Mouse (Mus musculus) thymus, adult 2 months (tissue): ENCODE results near the gene Eno1. TPM values are rescaled to one million over a fixed set of nuclear protein-coding genes. Genes with fewer than 3 reads are reported as not detected.
A peak's percentile ranks its signal among the peaks of the same experiment; 100 is the strongest.
"Not testable (repeated sequence)": the region's sequence is repeated elsewhere in the genome, so short reads cannot be mapped to it uniquely, and the experiment has no call there.

ENCODE experiments used
- DNase-seq: peaks from one replicate; pipeline ENCODE4 v3.0.0; 2021
- H3K27ac ChIP-seq: fragments of 200-500 bp; 2 replicates; pipeline ENCODE4 v1.5.1; 2012; ENCODE audit warnings: low read length, control low read depth; ENCODE audit not compliant: control insufficient read depth, insufficient read depth
- H3K27me3 ChIP-seq: fragments of 200-500 bp; 2 replicates; pipeline ENCODE4 v1.6.1; 2012; ENCODE audit warnings: mild to moderate bottlenecking, low read length, moderate library complexity, mixed read lengths; ENCODE audit not compliant: control insufficient read depth, insufficient read depth
- H3K36me3 ChIP-seq: fragments of 200-500 bp; 2 replicates; pipeline ENCODE4 v1.6.1; 2012; ENCODE audit warnings: mild to moderate bottlenecking, low read length, moderate library complexity; ENCODE audit not compliant: control insufficient read depth, insufficient read depth
- H3K4me1 ChIP-seq: fragments of 200-500 bp; replicated peaks from 2 replicates; pipeline ENCODE4 v1.6.1; 2012; ENCODE audit warnings: low read length; ENCODE audit not compliant: control insufficient read depth, insufficient read depth
- H3K4me3 ChIP-seq: fragments of 200-500 bp; 2 replicates; pipeline ENCODE4 v1.5.1; 2012; ENCODE audit warnings: mild to moderate bottlenecking, low read length, control low read depth, moderate library complexity; ENCODE audit not compliant: control insufficient read depth, insufficient read depth
- CTCF ChIP-seq: fragments of 200-500 bp; IDR thresholded peaks from 2 replicates; pipeline ENCODE4 v1.5.1; 2012; ENCODE audit warnings: mild to moderate bottlenecking, control low read depth, low read length, moderate library complexity, borderline replicate concordance; ENCODE audit not compliant: control insufficient read depth, poor library complexity, insufficient read depth; ENCODE audit errors: extremely low read depth
- POLR2A ChIP-seq: fragments of 200-500 bp; IDR thresholded peaks from 2 replicates; pipeline ENCODE4 v1.6.1; 2012; ENCODE audit warnings: mild to moderate bottlenecking, low read length, control low read depth, moderate library complexity; ENCODE audit not compliant: control insufficient read depth, poor library complexity, insufficient read depth; ENCODE audit errors: extremely low read depth
- WGBS: fragments of 180-500 bp; shearing (Covaris S2); methylation state at CpG from one replicate; pipeline ENCODE4 v1.1.7; 2018; 5-methylcytosine and 5-hydroxymethylcytosine counted together
- polyA plus RNA-seq: library from polyadenylated mRNA; depleted of rRNA; stranded (reverse); fragments of >200 nt; gene quantifications from 2 replicates; pipeline ENCODE4 v1.2.3, GENCODE M21; 2012

Eno1 gene
- polyA plus RNA-seq, 1 experiment = 296 TPM

- no peaks in the 10 kb centered on the region for H3K4me1 ChIP-seq
- no peaks in the 10 kb centered on the region for H3K36me3 ChIP-seq
- no peak overlapping the region for H3K27ac ChIP-seq
- no peak for DNase-seq
- peaks cover 8% of the 10 kb centered on the region; the same call in 1 of the 2 replicates for H3K27me3 ChIP-seq
- 90% methylated on average over 8 of the region's 8 CpGs for WGBS
- no peak overlapping the region for H3K4me3 ChIP-seq
- TF ChIP-seq CTCF (no peak), POLR2A (no peak)
Observed at GRCm38 (mm10) chr4:150262301-150262700, 25.8 kb downstream of the Eno1 start.

- WGBS = 70% methylated on average over 7 of the region's 7 CpGs
- 0 out of 2 replicates have a peak, but pooled peaks have one; percentile 16 for TF ChIP-seq CTCF
- no peak for TF ChIP-seq POLR2A
- peak; percentile 36 for DNase-seq
- peaks cover 12% of the 10 kb centered on the region for H3K4me1 ChIP-seq
- no peak overlapping the region for H3K4me3 ChIP-seq
- no peaks in the 10 kb centered on the region for H3K36me3 ChIP-seq
- H3K27me3 ChIP-seq = peaks cover 11% of the 10 kb centered on the region; the same call in 1 of the 2 replicates
- H3K27ac ChIP-seq = no peak overlapping the region
Observed at GRCm38 (mm10) chr4:150264903-150265302, 28.4 kb downstream of the Eno1 start.

- Histone ChIP-seq H3K36me3 (no peaks in the 10 kb centered on the region), H3K27ac (no peak overlapping the region), H3K4me3 (no peak overlapping the region), H3K4me1 (peaks cover 14% of the 10 kb centered on the region), H3K27me3 (peaks cover 11% of the 10 kb centered on the region; the same call in 1 of the 2 replicates)
- WGBS = 58% methylated on average over 5 of the region's 5 CpGs
- DNase-seq = no peak
- no peak for TF ChIP-seq POLR2A
- no peak for TF ChIP-seq CTCF
Observed at GRCm38 (mm10) chr4:150265471-150265870, 28.9 kb downstream of the Eno1 start.

GRCm38 (mm10) chr4:150266655-150267223 lies 30.2 kb downstream of the Eno1 start:
- WGBS = 68% methylated on average over 21 of the region's 21 CpGs
- no peak overlapping the region for H3K27ac ChIP-seq
- peaks cover 11% of the 10 kb centered on the region; the same call in 1 of the 2 replicates for H3K27me3 ChIP-seq
- no peaks in the 10 kb centered on the region for H3K36me3 ChIP-seq
- no peak for DNase-seq
- H3K4me3 ChIP-seq = no peak overlapping the region
- H3K4me1 ChIP-seq = peaks cover 14% of the 10 kb centered on the region
- no peak for TF ChIP-seq POLR2A
- TF ChIP-seq CTCF = no peak

- H3K4me1 ChIP-seq = peaks cover 14% of the 10 kb centered on the region
- peak; percentile 36 for DNase-seq
- no peak overlapping the region for H3K27ac ChIP-seq
- no peak overlapping the region for H3K4me3 ChIP-seq
- 65% methylated on average over 33 of the region's 33 CpGs for WGBS
- no peaks in the 10 kb centered on the region for H3K36me3 ChIP-seq
- H3K27me3 ChIP-seq = peaks cover 10% of the 10 kb centered on the region
- no peak for TF ChIP-seq POLR2A
- no peak for TF ChIP-seq CTCF
Observed at GRCm38 (mm10) chr4:150268674-150269653, 32.4 kb downstream of the Eno1 start.

- Histone ChIP-seq H3K27me3 (peaks cover 10% of the 10 kb centered on the region), H3K36me3 (no peaks in the 10 kb centered on the region), H3K4me3 (no peak overlapping the region), H3K27ac (no peak overlapping the region), H3K4me1 (peaks cover 14% of the 10 kb centered on the region)
- WGBS = 0% methylated on average over 7 of the region's 7 CpGs
- no peak for TF ChIP-seq CTCF
- TF ChIP-seq POLR2A = no peak
- DNase-seq = no peak
Observed at GRCm38 (mm10) chr4:150269679-150270078, 33.2 kb downstream of the Eno1 start.

GRCm38 (mm10) chr4:150270718-150271117 lies 34.2 kb downstream of the Eno1 start:
- 57% methylated on average over 4 of the region's 4 CpGs for WGBS
- Histone ChIP-seq H3K4me1 (peaks cover 14% of the 10 kb centered on the region), H3K27me3 (peaks cover 10% of the 10 kb centered on the region)
- H3K36me3 ChIP-seq, H3K4me3 ChIP-seq, H3K27ac ChIP-seq, DNase-seq: not testable (repeated sequence)
